Mouse (Mus musculus): ENCODE results near the gene Gzmm.

Gzmm gene

DNA sequence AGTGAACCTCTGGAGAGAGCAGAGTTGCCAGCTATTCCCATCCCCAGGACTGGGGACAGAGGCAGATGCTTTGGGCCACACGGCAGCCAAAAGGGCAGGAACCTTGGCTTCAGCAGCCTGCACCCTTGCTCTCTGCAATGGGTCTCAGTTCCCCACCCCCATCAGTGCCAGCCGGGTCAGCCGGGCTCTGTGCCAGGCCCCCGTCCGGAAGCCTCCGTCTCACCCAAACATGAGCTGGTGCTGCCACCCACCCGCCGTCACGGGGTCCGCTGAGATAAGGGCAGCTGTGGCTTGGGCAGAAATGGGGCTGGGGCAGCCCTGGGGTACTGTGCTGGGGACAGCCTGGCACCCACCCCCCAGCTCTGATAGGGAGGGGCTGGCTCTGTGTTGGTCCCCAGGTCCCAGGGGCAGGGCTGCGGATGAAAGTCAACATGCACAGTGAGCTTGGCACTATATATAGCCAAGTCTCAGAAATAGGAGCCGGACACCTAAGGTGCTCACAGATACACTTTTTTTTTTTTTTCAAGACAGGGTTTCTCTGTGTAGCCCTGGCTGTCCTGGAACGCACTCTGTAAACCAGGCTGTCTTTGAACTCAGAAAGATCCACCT is 40.6 kb downstream of the Gzmm start:
- DNase-seq: no peak

DNA sequence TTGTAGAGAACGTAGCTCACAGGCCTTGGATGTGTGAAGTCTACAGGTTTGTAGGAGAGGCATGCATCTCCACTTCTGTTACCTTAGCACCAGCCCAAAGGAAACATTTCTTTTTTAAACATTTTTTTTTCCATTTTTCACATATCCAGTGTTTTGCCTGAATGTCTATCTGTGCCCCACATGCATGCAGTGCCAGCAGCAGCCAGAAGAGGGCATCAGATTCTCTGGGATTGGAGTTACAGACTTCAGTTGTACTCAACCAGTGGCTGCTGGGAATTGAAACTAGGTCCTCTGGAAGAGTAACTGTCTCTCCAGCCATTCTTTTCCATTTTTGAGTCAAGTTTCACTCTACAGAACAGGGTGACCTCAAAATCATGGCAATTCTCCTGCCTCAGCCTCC is 43.7 kb downstream of the Gzmm start:
- DNase-seq: peak; percentile 44

DNA sequence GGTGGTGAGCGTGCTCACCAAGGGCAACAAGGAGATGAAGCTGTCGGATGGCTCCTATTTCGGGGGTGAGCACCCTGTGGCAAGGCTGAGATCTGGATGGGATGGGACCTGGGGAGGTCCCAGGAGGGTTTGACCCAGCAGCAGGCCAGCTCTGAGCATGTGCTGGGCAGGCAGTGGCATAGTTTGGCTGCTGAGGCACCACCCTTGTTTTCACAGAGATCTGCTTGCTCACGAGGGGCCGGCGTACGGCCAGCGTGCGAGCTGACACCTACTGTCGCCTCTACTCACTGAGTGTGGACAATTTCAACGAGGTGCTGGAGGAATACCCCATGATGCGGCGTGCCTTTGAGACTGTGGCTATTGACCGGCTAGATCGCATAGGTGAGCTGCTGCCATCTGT is 45.0 kb downstream of the Gzmm start:
- DNase-seq: no peak

DNA sequence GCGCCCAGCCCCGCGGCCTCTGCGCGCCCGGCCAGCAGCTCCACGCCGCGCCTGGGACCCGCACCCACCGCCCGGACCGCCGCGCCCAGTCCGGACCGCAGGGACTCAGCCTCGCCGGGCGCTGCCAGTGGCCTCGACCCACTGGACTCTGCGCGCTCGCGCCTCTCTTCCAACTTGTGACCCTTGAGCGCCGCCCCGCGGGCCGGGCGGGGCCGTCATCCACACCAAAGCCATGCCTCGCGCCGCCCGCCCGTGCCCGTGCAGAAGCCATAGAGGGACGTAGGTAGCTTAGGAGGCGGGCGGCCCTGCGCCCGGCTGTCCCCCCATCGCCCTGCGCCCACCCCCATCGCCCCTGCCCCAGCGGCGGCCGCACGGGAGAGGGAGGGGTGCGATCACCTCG is 46.5 kb downstream of the Gzmm start:
- no peak for DNase-seq

DNA sequence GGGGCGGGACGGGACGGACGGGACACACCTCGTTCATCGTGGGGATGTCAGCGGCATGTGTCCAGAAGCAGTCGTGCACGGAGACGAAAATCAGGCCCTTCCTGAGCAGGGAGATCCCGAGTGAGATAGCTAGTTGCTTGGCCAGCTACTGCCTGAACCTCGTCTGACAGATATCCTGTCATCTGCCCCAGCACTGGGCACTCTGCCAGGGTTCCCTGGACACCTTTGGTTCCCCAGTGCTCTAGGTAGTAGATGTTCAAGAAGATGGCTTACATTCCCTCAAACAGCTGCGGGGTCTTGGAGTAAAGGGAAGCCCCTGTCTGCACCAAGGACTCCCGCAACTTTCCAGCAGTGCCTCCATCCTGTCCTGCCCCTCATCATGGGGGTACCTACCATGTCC is 47.9 kb downstream of the Gzmm start:
- DNase-seq: no peak

DNA sequence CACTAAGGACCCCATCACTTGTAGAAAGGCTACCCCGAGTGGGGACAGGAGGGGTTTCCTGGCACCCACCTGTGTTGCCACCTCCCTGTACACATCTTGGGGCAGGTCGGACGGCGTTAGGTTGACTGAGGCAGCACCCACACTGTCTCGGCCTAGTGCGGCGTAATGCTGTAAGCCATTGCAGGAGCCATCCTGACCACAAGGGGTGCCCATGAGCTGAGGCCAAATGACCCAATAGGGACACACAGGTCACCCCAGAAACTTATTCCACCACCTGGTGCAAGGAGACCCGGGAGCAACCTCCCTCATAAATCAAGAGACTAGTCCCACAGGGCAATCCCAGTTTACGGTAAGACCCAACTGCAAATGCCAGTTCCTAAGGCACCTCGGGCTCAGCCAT is 49.4 kb downstream of the Gzmm start:
- peak; percentile 45 for DNase-seq

DNA sequence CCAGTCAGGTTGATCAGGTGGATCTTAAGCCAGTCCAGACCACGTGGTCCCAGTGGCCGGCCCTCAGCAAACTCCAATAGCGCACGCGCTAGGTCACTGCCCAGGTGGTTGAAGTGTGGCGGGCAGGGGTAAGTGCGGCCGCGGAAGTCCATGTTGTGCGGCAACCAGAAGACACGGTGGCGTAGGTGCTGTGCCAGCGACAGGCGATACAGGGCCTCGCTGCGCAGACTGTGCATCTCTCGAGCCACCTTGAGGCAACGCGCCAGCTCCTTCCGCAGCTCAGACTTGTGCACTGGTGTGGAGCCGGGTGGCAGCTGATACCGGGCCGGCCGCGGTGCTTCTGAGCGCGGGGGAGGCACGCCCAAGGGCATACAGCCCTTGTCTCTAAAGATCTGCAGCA is 50.4 kb downstream of the Gzmm start:
- DNase-seq: no peak

DNA sequence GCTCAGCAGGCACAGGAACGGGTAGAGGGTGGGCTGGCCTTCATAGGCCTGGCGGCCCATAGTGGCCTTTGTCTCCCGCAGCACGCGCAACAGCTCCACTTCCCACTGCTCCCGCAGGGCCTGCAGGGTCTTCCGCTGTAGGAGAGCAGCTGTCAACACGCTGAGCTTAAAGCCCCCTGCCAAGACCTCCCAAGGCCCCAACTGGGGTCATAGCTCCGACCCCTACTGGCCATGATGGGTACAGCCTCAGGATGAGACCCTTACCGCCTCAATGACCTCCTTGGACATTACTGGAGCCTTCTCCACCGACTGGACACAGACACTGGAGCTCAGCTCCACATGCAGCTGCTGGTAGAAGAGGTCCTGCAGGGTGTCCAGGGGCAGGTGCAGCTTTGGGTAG is 52.0 kb downstream of the Gzmm start:
- no peak for DNase-seq

DNA sequence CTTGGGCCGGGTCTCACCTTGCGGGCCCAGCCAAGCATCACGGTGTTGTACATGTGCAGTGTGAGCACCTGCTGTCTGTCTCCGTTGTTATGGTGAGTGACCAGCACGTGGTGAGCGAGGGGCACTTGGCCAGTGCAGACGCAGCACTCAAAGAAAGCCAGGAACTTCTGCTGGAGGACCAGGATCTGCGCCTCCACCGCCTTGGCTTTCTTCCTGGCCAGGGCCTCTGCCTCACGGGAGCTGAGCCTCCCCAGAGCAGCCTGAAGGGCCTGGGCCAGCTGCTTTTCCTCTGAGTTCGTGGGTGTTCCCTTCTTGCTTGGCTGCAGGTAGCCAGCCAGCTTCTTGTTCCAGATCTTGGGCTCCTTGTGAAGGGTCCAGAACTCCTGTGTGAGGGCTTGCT is 54.3 kb downstream of the Gzmm start:
- no peak for DNase-seq

DNA sequence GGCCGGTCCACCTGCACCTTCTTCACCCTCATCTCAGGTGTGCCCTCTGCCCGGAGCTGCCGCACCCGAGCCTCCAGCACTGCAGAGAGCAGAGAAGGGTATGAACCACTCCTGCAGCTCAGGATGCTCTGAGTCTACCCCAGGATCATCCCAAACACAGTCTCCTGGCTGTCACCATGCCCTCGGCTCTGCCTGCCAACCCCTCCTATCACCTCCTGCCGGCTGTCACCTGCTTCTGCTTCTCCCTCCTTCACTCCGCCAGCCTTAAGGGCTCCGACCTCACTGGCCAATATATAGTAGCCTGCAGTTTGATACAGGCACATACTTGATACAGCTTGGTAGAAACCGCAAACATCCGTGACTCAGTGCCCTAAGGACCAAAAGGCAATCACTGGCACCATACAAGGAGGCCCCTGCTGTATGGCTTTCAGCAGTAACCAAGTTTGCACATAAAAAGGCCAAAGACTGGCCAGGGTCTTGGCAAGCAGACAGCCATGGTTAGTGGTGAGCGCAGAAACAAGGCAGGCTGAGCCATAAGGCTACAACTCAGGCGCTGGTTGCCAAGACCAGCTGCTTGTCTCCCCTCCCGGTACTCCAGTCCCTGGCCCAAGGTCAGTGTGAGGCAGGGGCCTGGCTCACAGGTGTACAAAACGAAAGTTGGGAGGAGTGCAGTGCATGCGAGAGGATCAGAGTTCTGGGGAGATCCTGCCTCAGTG is 55.0 kb downstream of the Gzmm start:
- DNase-seq: no peak
